Mouse (Mus musculus) heart, postnatal 4 days (tissue): ENCODE measurements around the gene Gm21985. TPM values are rescaled to one million over a fixed set of nuclear protein-coding genes. Genes with fewer than 3 reads are reported as not detected.
"Not testable (repeated sequence)": the region's sequence is repeated elsewhere in the genome, so short reads cannot be mapped to it uniquely, and the experiment has no call there.

Experiments
- DNase-seq: peaks from one replicate; pipeline ENCODE4 v3.0.0; 2021
- total RNA-seq, 2 experiments: library from RNA; stranded (reverse); gene quantifications; 2 replicates each; pipeline ENCODE4 v1.2.3; 2021

Gm21985 gene
- total RNA-seq, 2 experiments from 2014 or later = not detected

GRCm38 (mm10) chr2:112265448-112266241 is 469 bp upstream of the Gm21985 start, which contains the start of gene Slc12a6:
Gene Slc12a6, plus strand, starts transcription at chr2:112265825.
- DNase-seq = peak; percentile 94

- DNase-seq = peak; percentile 21
Measured at GRCm38 (mm10) chr2:112266780-112267179, 666 bp downstream of the Gm21985 start.

DNA sequence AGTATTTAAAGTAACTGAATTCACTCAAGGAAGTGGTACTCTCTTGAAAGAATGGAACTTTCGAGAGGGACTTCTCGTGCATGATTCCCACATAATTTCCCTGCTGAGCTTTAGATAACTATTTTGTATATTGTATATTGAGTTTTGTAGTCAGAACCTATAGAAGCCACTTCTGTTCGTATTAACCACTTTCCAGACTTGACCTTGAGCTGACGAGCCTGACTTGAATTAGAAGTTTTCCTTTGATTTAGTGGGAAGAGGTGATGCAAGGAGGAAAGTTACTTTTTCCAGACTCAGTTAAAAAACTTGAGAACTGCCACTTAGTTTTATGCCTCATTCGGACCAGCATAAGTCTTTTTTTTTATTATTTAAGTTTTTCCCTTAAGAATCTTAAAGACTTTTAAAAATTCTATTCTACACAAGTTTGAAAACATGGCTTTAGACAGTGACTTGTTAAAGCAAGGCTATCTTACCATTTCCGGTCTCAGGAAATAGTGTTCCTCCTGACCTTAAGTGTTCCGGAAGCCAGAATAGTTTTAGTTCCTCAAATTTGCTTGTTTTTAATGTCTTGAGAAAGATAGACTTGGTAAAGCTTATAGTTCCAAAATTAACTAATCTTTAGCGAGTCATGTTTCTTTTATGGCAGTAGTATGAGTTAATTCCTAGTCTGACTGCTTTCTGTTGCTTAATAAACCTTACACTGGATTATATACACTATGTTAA is 1.6 kb downstream of the Gm21985 start:
- no peak for DNase-seq

DNA sequence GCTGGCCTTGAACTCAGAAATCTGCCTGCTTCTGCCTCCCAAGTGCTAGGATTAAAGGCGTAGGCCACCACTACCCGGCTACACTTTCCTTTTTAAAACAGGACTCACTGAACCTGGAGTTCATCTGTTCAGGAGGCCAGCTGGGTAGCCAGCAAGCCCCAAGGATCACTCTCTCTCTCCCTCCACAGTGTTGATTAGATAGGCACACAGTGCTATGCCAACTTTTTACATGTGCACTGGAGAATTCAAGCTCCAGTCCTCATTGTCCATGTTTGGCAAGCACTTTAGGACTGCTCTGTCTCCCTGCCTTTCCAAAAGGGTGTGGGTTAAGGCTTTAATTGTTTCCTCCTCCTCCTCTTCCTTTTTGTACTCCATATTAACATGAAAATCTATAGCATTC is 3.9 kb downstream of the Gm21985 start:
- peak; percentile 24 for DNase-seq

DNA sequence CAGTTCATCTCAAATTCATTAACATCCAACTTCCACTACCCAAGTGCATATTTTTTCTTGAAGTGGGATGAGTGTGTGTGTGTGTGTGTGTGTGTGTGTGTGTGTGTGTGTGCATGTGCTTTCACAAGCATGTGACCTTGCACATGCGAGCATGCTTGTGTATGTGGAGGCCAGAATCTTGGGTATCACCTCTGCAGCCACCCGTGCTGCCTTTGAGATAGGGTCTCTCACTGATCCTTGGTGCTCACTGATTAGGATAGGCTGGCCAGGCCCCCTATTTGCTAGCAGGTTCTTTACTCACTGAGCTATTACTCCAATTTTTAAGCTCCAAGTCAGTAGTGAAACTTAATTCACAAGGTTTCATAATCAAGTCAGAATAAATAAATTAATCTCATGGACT is 6.8 kb downstream of the Gm21985 start:
- no peak for DNase-seq

DNA sequence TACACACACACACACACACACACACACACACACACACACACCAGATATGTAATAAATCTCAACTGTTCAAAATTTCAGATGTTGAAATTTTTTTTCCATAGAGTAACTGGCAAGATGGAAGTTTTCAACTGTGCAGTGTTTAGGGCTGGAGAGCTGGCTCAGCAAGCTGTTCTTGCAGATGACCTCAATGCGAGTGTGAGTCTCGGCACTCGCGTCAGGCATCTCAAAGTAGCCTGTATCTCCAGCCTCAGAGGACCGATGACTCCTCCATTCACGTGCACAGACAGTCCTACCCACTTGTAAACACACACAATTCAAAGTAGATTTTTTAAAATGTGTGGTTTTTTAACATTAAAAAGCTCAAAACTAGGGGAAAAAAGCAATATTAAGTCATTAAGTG is 7.4 kb downstream of the Gm21985 start:
- DNase-seq = no peak

DNA sequence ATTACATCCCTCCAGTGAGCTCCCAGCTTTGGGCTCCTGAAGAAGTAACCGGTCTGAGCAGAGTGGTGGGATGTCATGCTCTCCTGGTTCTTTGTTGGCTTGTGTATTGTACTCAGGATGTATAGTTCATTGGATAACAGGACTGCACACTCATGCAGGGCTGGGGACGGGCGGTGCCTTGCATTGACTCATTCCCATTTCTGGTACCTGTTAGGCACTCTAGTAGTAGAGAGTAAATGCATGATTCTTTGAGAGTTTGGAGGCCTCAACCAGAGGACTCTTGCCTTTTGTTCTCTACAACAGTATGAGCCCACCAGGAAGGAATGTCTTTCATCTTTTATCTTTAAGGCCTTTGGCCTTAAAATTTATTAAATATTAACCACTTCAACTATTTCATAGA is 10.8 kb downstream of the Gm21985 start:
- DNase-seq = no peak

DNA sequence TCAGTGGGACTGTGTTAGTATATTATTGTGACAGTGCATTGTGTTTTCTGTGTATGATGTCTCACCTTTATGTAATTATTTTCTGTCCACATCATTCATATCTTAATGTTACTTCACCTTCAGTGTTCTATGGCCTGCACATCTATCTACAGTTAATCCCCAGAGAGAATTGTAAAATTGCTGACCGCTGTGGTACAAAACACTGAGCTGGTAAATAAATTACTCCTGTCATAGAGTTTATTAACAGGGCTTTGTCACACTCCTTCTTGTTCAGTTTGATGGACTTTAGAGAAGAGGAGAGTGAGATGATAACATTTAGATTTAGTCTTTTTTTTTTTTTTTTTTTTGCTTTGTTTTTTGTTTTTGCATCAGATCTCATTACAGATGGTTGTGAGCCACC is 16.7 kb downstream of the Gm21985 start:
- DNase-seq = no peak

GRCm38 (mm10) chr2:112284363-112285030 is 18.4 kb downstream of the Gm21985 start:
- DNase-seq = peak; percentile 57

DNA sequence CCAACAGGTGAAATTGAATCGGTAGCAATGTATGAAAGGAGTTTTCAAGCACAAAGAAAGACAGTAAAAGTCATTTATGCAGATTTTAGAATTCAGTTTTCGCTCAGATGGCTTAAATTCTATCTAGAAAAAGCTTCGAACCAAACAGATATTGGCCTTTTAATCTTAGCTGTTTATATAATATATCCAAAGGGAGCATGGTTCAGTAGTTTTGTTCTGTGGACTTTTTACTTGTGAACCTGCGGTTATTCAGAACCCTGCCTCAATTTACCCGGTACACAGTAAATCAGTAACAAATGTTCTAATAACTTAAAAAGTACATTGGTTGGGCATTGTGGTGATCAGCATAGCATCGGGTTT is 18.9 kb downstream of the Gm21985 start:
- DNase-seq = no peak

GRCm38 (mm10) chr2:112286062-112286461 is 19.9 kb downstream of the Gm21985 start:
- DNase-seq = not testable (repeated sequence)

- no peak for DNase-seq
Measured at GRCm38 (mm10) chr2:112287059-112287458, 20.9 kb downstream of the Gm21985 start.

DNA sequence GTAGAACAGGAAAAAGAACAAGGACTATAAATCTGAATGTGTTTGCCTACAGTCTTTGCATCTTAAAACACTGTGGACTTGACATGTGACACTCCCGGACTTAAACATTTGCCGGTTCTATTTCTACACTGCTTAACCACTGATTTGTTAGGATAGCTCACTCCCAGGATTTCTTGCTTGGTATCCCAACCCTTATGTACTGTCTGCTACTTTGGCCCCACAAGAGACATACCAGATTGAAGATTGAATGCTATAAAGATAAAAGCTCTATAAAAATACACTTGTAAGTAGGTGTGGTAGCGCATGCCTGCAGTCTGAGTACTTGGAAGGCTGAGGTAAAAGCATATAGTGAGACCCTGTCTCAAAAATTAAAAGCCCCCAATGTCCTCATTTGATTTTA is 23.4 kb downstream of the Gm21985 start:
- no peak for DNase-seq

DNA sequence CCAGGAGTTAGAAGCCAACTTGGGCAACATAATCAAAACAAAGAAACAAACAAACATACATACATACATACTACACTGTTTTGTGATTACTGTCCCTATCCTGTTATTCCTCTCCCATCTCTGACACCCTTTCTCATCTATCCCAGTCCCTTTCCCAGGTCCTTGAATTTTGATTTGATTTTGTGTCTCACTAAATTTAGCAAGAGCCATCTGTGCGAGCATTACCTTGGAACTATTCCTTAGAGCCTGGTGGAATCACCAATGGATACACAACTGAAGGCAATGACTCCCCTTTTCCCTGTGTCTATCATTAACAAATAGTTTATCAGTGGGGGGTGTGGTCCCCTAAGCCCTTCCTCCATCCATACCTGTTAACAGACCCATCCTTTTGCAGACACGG is 26.7 kb downstream of the Gm21985 start:
- DNase-seq = no peak

- DNase-seq = no peak
Measured at GRCm38 (mm10) chr2:112296211-112296610, 30.1 kb downstream of the Gm21985 start.

- no peak for DNase-seq
Measured at GRCm38 (mm10) chr2:112298221-112298620, 32.1 kb downstream of the Gm21985 start.

GRCm38 (mm10) chr2:112308671-112309070 is 42.6 kb downstream of the Gm21985 start:
- no peak for DNase-seq

DNA sequence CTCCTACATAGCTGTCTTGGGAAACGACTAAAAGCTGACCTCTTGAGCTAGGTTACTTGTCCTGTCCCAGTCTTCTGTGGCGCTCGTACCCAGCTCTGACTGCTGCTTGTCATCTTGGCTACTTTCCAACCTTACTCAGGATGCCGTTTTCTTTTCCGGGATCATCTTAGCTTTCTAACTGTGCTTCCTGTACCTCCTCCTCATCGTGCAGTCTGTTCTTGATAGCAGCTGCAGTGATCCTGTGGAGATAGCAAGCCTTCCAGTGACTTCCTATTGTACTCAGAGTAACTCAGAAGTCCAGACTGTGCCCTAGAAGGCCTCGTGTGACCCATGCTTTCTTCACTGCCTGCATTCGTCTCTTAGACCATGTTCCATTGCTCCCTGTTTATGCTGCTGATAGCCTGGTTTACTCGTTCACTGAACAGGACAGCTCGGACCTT is 43.1 kb downstream of the Gm21985 start:
- no peak for DNase-seq

- no peak for DNase-seq
Measured at GRCm38 (mm10) chr2:112315638-112316037, 49.5 kb downstream of the Gm21985 start.

DNA sequence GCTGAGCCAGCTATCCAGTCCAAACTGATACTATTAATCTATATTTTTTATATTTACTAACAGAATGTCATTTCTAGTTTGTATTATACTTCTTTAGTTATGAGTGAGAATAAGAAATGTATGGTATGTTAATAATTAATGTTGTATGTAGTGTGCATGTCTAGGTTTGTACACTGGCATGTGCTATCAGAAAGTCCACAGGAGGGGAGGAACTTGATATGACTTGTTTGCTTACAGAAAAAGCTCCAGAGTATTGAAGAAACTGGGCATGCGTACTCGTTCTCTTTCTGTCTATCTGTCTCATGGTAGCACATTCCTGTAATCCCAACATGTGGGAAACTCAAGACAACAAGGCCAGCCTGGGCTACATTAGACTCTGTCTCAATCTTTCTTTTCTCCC is 52.1 kb downstream of the Gm21985 start:
- DNase-seq = no peak

- DNase-seq = no peak
Measured at GRCm38 (mm10) chr2:112318905-112319304, 52.8 kb downstream of the Gm21985 start.

- no peak for DNase-seq
Measured at GRCm38 (mm10) chr2:112328069-112328777, 62.1 kb downstream of the Gm21985 start.
